Mouse (Mus musculus) G1E (cell line): ENCODE data around the gene Pax7.

Experiments
- CTCF ChIP-seq: IDR thresholded peaks from 2 replicates; pipeline ENCODE4 v1.5.1; 2012; ENCODE audit warnings: low read depth, low read length, inconsistent platforms, mixed read lengths
- GATA1 ChIP-seq: IDR thresholded peaks from 2 replicates; pipeline ENCODE4 v1.6.1; 2012; ENCODE audit warnings: borderline replicate concordance, low read length, inconsistent platforms, mixed read lengths
- GATA2 ChIP-seq: IDR thresholded peaks from 2 replicates; pipeline ENCODE4 v1.6.1; 2012; ENCODE audit warnings: low read depth, low read length, inconsistent platforms, borderline replicate concordance
- POLR2AphosphoS5 ChIP-seq: IDR thresholded peaks from 2 replicates; pipeline ENCODE4 v1.6.1; 2012; ENCODE audit warnings: low read depth, low read length, inconsistent platforms; ENCODE audit not compliant: insufficient replicate concordance
- TAL1 ChIP-seq: conservative IDR thresholded peaks from 2 replicates; pipeline ENCODE4 v1.6.1; 2012; ENCODE audit warnings: low read depth, low read length, inconsistent platforms, mixed read lengths

DNA sequence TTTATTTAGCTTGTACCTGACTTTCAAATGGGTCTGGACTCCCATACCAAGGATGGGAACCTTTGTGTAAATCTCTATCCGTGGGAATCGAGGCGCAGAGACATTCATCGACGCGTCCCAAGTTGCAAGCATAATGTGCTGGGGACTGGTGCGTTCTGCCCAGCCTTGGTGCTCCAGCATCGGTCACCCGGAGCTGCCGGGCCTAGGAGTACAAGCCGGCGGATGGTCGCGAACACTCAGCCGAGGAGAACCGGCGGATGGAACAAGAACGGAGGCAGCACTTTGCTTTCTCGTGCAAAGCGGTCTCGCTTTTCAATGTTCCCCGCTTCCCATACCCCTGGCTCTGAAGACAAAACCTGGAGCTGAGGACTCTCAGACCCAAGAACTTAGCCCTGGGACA is 12.3 kb downstream of the Pax7 start:
- TF ChIP-seq GATA1 (no peak), CTCF (no peak), GATA2 (no peak), POLR2AphosphoS5 (no peak), TAL1 (no peak)
